Mouse (Mus musculus) large intestine, adult 2 months (tissue): ENCODE results near the gene Tedc2. TPM values are rescaled to one million over a fixed set of nuclear protein-coding genes. Genes with fewer than 3 reads are reported as not detected.

Source experiments
- DNase-seq: peaks from one replicate; pipeline ENCODE4 v3.0.0-alpha.2; 2012; ENCODE audit warnings: low read depth, low spot score
- WGBS: fragments of 180-500 bp; shearing (Covaris S2); methylation state at CpG from one replicate; pipeline ENCODE4 v1.1.7; 2018; 5-methylcytosine and 5-hydroxymethylcytosine counted together
- polyA plus RNA-seq: library from polyadenylated mRNA; depleted of rRNA; stranded (reverse); fragments of >200 nt; gene quantifications from 2 replicates; pipeline ENCODE4 v1.2.3, GENCODE M21; 2012

The Tedc2 gene
- polyA plus RNA-seq, 1 experiment, result 8.4 TPM

DNA sequence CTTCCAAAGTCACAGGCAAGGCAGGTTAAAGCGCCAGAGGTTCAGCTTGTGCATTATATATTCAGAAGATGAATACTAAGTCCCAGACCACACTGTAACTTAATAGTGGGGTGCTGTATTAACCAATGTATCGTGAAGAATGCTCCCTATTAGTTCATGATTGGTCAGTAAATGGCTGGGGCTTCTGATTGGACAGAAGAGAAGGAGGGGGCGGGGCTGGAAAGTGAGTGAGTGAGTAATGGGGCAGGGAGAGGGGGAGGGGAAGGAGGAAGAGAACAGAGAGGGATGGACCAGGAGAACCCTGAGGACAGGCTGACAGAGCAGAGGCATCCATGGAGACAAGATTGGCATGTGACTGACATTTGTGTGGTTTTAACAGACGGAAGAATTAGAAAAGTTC lies 3.8 kb downstream of the Tedc2 start:
- 87% methylated on average over 4 of the region's 4 CpGs for WGBS
- DNase-seq, result no peak

DNA sequence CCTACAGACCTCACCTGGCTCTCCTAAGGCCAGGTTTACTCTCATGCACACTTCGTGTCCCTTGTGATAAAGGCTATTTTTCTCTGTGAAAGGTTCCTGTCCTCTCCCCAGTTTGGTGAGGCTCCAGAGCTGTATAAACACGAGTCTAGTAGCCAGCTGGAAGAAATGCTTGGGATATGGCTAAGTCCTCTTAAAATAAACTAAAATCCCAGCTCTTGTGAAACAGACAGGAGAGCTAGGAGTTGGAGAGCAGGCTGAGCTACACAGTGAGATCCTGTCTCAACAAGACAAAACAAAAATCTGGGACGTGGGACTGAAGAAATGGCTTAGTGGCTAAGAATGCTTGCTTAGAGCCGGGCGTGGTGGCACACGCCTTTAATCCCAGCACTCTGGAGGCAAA lies 7.5 kb downstream of the Tedc2 start:
- 49% methylated on average over 6 of the region's 6 CpGs for whole genome bisulfite sequencing
- DNase-seq, result no peak

DNA sequence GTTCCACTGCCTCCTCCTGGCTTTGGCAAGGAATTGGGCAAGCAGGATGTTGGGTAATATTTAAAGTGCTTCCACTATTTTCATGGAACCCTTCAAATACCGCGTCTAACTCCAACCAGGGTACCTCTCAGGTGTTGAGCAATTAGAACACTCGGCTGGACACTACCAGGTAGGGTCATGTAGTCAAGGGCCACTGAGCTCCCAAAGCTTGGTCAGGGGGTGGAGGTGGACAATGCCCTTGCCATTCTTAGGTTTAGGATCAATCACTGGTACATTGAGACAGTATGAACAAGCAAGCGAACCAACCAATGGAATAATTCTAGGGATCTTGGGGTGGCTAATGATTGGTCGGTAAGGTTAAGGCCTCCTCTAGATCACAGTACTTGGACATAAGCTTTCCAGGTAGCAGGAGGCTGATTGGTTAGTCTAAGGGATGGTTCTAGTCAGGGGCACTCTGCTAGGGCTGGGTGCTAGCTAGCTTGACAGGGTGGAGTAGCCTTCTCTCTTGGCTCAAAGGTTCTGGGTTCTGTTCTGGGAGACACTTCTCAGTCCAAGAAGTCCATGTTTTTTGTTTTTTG lies 8.1 kb downstream of the Tedc2 start:
- no peak for DNase-seq
- 54% methylated on average over 5 of the region's 5 CpGs for WGBS

DNA sequence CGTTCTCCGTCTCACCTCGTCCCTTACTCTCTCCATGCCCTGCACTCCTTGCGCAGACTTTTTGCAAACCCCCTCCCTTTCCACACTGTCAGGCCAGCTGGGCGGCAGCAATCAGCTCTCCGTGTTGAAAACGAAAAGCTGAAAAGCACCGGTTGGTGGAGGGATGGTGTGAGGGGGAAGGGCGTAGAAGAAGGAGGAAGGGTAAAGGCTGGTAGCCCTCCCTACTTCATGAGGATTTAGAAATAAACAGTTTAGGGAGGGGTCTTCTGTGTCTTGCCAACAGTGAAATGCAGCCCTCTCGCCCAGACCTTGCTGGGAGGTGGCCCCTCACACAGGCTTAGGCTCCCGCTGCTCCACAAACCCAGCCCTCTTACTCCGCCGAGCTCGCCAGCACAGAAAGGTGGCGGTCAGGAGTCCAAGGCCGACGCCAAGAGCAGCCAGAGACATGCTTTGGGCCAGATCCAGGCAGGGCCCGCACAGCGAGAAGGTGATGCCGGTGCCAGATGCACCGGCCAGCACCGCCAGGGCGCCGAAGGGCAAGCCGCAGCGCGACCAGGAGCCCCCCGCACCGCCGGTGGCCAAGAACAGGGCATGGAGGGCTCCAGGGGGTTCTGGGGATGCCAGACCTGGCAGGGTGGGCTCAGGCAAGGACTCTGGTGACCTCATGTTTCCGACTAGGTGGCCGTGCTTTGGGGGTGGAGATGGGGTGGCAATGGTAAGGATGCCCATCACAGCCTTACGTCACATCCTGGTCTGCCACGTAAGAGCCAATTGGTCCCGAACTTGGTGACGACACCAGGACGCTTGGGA lies 8.8 kb downstream of the Tedc2 start:
- WGBS, result 14% methylated on average over 37 of the region's 37 CpGs
- no peak for DNase-seq

DNA sequence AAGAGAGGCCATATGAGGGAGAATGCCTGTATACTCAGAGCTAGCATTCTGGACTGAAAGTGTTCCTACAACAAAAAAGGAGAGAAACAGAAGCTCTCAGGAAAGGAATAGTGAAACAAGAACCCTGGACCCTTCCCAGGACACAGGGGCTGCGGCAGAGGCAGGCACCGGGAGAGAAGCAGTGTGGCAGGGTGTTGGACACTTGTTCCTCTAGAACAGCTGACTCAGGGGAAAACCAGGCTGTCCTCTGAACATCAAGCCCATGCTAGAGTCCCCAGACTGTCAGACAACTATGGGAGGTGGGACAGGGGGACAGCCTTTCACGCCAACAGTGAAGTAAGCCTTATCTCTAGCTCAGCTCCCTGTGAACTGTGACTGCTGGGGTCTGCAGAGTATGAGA lies 10.1 kb downstream of the Tedc2 start:
- WGBS, result 88% methylated on average over 3 of the region's 3 CpGs
- no peak for DNase-seq

DNA sequence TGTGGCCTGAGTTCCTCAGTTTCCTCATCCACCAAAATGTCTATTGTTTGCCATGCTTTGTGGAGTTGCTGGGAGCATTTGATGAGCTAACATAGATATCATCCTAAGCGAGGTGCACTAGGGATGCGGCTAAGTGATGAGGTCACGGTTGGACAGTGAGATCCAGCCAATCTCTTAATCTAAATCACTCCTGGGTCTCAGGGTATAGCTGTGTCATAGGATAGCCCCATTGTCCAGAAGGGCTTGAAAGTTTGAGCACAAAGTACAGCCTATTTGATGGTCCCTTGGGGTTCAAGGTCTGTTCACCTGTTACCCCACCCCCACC lies 10.8 kb downstream of the Tedc2 start:
- WGBS, result 90% methylated on average over 3 of the region's 3 CpGs
- DNase-seq, result no peak

DNA sequence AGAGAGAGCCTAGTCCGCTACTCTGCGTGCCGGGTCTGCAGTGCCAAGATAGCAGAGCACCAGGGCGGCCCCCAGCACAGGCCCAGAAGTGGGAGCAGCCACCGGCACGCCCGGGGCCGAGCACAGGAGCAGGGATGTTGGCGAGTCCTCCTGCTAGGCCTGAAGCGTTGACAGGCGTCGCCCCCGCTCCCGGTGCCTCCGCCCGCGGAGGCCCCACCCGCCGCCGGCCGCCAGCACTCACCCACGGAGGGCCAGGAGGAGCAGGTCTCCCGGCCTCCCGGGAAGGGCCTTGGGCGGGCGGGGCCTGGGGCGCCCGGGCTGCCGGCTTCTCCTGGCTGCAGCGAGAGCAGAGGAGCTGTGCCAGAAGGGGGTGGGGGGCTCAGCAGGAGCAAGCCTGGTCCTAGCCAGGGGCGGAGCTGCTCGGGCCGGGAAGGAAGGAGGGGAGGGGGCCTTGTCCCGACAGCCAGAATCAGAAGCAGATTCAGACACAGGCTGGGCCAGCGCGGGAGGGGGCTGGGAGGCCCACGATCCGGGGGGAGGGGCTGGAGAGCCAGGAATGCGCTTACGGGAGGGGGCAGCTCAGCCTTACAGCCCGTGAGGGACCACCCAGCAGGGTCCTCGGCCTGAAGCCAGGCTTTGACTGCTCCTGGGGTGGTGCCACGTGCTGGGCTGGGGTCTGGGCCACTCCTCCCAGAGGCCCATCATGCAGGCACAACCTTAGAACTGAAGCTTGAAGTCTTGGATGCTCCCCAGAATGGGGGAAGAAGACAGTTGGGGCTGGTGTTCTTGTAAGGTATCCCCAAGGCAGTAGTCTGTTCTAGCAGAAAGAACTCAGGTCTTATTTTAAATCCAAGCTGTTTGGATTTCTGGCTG lies 11.4 kb downstream of the Tedc2 start, which contains the start of gene Ntn3:
TSS of gene Ntn3 (minus strand) at position 489 of the 873 bp plus-strand sequence.
- no peak for DNase-seq
- WGBS, result 6% methylated on average over 43 of the region's 43 CpGs

DNA sequence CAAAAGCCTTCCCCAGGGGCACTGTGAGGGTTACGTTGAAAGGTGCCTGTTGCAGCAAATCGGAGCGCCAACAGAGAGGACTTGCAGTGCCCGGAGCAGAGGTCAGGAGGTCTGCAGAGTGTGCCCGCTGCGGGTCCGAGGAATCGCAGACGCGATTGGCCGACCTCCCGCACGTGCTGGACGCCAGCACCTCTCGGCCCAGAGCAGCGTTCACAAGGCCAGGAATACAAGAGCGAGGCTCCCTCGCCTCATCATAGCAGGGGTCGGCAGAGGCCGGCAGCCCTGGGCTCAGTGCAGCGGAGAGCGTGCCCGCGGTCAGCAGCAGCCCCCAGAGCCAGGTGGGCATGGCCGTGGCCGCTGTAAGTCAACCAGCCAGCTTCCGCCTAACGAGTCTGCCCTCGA lies 12.0 kb downstream of the Tedc2 start:
- WGBS, result 19% methylated on average over 29 of the region's 29 CpGs

DNA sequence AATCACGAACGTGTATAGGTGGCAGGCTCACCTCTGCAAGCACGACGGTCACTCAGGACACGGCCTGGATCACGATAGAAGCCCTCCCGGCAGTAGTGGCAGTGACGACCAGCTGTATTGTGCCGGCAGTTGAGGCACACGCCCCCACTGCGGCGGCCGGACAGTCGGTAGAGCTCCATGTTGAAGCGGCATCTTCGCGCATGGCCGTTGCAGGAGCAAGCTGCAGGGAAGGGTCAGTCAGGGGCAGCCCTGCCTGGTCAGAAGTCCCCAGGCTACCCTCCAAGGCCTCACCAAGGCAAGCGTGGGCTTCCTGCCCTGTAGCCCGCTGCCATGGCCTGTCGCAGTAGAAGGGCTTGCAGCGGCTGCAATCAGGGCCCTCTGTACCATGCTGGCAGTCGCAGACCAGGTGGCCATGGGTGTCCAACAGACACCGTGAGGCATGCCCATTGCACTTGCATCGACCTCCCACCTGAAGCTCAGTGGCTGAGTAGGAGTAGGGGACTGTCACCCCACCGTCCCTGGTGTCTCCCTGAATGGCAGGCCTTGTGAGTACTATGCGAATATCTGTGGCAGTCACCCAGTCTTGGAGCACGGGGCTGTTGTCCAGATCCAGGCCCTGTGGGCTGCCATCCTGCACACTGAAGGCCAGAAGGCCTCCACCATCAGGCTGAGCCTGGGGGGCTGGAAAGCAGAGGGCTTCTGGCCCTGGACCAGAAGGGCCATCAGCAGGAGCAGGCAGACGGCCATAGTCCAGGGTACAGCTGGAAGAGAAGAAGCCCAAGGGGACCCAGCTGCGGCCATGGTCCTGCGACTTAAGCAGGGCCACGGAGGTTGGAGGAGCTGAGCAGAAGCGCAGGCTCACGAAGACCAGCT lies 12.6 kb downstream of the Tedc2 start:
- WGBS, result 90% methylated on average over 34 of the region's 34 CpGs
- no peak for DNase-seq

More for the DNA sequence above, 12.0 kb downstream of the Tedc2 start:
- DNase-seq, result no peak

DNA sequence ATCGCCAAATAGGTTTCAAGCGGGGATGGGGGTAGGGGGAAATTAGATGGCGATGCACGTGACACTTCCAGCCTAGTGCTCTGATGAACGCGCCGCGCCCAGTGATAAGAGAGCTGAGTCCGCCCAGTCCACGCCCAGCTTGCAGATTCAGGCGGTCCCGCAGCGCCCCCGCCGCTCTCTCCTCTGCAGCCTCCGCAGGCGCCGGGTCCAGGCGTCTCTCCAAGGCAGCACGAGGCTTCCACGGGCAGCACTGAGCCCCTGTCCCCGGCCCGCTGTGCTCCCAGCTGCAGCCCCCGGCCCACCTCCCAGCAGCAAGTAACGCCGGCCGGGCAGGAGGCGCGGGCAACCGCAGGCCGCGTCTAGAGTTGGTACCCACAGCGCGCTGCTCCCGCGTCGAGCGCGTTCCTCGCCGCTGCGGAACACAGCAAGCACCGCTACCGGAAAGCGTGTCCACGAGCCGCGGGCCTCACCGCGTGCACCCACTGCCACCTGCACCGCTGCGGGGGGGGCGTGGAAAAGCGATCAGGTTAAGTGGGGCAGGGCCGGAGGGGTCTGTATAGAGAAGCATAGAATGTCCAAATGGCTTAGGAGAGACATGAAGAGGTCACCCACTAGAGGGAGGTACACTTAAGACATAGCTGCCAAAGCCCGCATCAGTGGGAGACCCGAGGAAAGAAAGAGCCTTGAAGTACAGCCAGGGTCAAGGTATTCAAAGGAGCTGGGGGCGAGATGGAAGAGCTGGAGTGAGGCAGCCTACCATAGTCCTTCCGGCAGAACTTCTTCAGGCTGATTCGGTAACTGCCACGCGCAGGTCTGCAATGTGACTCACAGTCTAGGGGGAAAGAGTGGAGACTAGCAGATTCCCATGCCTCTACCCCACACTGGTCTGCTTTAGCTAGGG lies 13.9 kb downstream of the Tedc2 start:
- WGBS, result 10% methylated on average over 62 of the region's 62 CpGs
- peak; percentile 35 for DNase-seq

DNA sequence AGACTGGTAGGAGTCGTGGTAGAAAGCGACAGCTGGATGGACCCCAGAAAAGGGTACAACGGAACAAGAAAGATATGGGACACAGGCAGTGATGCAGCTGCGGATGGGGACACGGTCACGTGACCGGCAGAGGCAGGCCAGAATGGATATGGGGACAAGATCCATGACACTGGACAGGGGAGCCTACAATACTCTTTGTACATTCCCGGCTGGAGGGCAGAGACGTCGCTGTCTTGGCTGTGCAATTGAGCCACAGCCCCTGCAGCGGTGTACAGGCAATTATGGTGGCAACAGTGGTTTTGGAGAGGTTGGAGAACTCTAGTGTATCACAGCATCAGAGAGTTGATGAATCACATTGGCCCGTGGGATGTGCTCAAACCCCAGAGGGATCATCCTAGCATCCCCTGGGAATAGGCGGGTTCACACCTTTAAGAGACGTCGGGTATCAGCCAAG lies 14.7 kb downstream of the Tedc2 start:
- DNase-seq, result no peak
- WGBS, result 8% methylated on average over 15 of the region's 15 CpGs

DNA sequence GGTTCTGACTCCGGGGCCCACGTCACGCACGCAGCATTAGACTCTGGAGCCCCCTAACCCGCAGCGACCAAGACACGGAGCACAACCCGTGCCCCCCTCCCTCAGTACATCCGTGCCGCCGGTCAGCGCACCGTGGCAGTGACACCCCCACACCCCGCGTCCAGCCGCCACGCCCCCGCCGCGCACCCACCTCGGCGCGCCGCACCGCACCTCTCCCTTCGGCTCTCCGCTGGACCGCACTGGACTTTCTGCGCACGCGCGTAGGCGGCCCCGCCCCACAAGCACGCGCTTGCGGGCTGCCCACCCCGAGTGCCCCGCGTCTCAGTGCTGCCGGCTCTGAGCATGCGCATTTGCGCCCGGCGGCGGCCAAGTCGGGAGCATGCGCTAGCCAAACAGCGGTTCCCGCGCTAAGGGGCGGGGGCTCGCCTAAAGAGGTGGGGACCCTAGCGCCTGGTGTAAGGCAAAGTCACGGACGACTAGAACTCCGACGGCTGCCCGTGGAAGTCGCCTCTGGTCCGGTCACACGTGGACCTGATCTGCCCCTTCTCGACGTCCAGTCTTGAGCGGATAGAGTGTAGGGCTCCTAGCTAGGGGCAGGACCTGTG lies 15.3 kb downstream of the Tedc2 start, which contains the start of gene Tbc1d24:
TSS of gene Tbc1d24 (minus strand) at position 279 of the 605 bp plus-strand sequence.
- WGBS, result 1% methylated on average over 61 of the region's 65 CpGs
- peak; percentile 31 for DNase-seq

DNA sequence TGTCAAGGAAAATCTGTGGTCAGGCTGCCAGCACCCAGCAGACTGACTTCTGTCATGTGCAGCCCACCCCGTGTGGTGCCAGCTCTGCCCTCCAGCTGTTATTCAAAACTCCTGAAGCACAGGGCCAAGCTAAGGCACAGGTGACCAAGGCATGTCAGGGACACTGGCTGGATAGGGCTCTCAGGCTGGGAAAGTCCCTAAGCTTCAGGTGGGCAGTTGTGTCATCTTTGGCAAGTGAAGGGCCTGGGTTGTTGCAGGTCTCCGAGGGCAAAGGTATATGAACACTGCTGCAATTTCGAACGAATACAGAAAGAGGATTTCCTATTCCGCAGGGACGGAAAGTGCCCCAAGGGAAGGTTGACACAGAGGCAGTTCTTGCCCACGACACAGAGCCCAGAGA lies 15.8 kb downstream of the Tedc2 start:
- DNase-seq, result no peak
- 8% methylated on average over 7 of the region's 7 CpGs for WGBS

DNA sequence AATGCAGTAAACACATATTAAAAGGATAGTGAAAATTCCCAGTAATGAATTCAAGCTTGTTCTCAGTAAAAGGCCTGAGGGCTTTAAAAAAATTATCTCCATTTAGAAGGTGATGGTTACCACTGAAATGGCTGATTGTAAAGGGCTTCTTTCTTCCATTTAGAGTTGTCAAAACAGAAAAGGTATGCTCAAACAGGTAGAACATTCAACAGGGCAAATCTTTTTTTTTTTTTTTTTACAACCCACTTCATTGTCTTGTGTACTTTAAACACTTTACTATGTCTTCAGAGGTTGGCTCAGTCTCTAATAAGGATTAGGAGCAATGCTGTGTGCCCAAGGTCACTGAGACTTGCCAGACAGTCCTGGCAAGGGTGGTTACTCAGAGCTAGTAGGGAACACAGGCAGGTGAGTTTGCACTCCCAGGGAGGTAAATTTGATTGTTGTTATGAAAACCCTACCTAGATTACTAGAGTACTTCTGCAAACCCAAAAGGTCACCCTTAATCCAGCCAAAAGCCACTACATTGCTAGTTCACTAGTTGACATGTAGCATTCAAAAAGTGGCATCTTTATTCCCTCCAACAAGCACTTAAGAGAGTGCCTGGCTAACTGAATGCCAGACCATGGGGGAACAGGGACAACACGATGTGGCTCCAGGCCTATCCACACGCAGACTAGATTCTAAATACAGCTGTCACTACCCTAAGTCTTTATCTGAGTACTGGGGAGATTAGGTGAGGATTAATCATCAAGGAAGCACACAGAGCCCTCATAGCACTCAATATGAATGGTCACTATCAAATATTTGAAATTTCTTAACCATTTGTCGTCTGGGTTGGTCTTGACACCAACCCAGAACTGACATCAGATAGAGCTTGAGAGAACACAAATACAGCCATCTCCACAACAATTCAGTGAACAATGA lies 16.8 kb downstream of the Tedc2 start:
- peak; percentile 53 for DNase-seq
- 53% methylated on average over 3 of the region's 3 CpGs for WGBS

DNA sequence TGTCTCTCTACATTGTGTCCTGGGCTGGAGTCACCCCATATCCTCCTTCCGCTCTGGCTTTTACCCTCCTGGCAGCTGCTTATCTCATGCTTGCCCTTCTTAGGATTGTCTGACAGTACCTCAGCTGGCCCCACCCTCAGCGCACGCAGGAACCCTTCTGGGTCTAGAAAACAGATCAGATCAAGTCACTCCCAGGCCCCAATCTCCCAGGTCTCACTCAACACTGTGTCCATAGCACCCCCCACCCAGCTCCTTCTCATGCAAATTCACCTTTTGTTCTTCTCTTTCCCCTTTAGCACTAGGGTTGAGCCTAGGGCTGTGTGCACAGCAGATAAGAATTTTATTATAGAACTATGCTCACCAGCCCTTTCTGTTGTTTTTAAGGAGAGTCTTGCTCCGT lies 17.6 kb downstream of the Tedc2 start:
- 27% methylated on average over 4 of the region's 4 CpGs for WGBS
- DNase-seq, result peak; percentile 43

DNA sequence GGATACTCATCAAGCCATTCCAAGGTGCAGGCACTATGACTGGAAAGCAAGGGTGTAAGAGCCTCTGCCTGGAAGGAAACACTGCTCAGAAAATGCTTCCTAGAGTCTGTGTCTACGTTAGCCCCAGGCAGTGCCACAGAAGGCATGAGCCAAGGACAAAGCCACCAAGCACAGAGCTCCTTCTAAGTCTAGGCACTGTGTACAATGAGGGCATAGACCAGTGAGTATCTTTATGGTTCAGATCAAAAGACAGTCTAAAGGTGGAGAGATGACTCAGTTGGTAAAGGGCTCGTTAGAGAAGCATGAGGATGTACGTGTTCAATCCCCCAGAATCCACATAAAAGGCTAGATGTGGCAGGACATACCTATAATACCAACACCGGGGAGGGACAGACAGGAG lies 19.6 kb downstream of the Tedc2 start:
- WGBS, result 50% methylated on average over 4 of the region's 4 CpGs
- DNase-seq, result peak; percentile 27

DNA sequence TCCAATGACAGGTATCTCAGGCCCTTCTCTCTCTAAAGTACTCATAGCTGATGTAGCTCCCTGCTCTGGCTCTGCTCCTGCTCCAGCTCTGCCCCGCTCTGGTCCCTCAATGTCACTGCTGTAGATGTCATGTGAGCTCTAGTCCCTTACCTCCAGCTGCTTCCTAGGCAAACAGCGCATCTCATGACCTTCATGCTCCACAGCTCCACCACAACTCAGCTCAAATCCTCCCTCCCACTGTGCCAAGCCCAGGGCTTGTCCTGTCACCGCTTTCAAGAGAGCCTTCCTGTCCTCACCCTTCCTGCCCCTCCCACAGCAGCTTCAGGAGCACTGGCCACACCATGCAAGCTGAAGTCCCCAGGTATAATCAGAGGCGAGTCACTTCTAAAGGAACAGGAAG lies 20.9 kb downstream of the Tedc2 start:
- 61% methylated on average over 4 of the region's 4 CpGs for WGBS

More for the DNA sequence above, 20.9 kb downstream of the Tedc2 start:
- no peak for DNase-seq
